Mouse (Mus musculus) lung, embryonic 16.5 days (tissue): ENCODE measurements around the gene Gucy2g. TPM values are rescaled to one million over a fixed set of nuclear protein-coding genes. Genes with fewer than 3 reads are reported as not detected.
A peak's percentile ranks its signal among the peaks of the same experiment; 100 is the strongest.

Experiments
- ATAC-seq: fragments of 200-750 bp; cut with Nextera tagmentation; 2 replicates; pipeline ENCODE4 v1.8.0; 2017; ENCODE audit warnings: low read depth, mild to moderate bottlenecking, moderate library complexity
- H3K27ac ChIP-seq: fragments of 300-500 bp; sonication (generic); 2 replicates; pipeline ENCODE4 v1.5.1; 2014; ENCODE audit warnings: mild to moderate bottlenecking, control low read depth, low read length
- H3K27me3 ChIP-seq: fragments of 300-500 bp; sonication (generic); 2 replicates; pipeline ENCODE4 v1.6.1; 2014; ENCODE audit warnings: low read depth, low read length, mixed read lengths; ENCODE audit not compliant: control insufficient read depth, insufficient read depth
- H3K36me3 ChIP-seq: fragments of 300-500 bp; sonication (generic); 2 replicates; pipeline ENCODE4 v1.6.1; 2014; ENCODE audit warnings: low read length; ENCODE audit not compliant: control insufficient read depth, insufficient read depth
- H3K4me1 ChIP-seq: fragments of 300-500 bp; sonication (generic); replicated peaks from 2 replicates; pipeline ENCODE4 v1.6.1; 2014; ENCODE audit warnings: low read length, mixed read lengths; ENCODE audit not compliant: control insufficient read depth, insufficient read depth
- H3K4me2 ChIP-seq: fragments of 300-500 bp; sonication (generic); 2 replicates; pipeline ENCODE4 v1.6.1; 2014; ENCODE audit warnings: low read depth, low read length, control low read depth
- H3K4me3 ChIP-seq: fragments of 300-500 bp; sonication (generic); 2 replicates; pipeline ENCODE4 v1.5.1; 2014; ENCODE audit warnings: mild to moderate bottlenecking, low read length, control low read depth
- H3K9ac ChIP-seq: fragments of 300-500 bp; sonication (generic); 2 replicates; pipeline ENCODE4 v1.6.1; 2014; ENCODE audit warnings: low read length, control low read depth
- H3K9me3 ChIP-seq: fragments of 300-500 bp; sonication (generic); 2 replicates; pipeline ENCODE4 v1.6.1; 2016; ENCODE audit warnings: low read length; ENCODE audit not compliant: control insufficient read depth
- WGBS: fragments of 180-500 bp; shearing (Covaris S2); extraction: QIAGEN DNeasy Blood & Tissue Kit; methylation state at CpG from one replicate; pipeline ENCODE4 v1.1.7; 2014; 5-methylcytosine and 5-hydroxymethylcytosine counted together
- polyA plus RNA-seq: library from polyadenylated mRNA; unstranded; fragments of >200 nt; fragmentation: Nextera tagmentation; extraction: Ambion mirVana; gene quantifications from 2 replicates; pipeline ENCODE4 v1.2.1, GENCODE M21; 2015

Gene Gucy2g
- polyA plus RNA-seq, 1 experiment from 2014 or later = 0.10 TPM

GRCm38 (mm10) chr19:55253239-55253569 is 12.2 kb upstream of the Gucy2g start:
- Histone ChIP-seq H3K9me3 (no peaks in the 10 kb centered on the region), H3K27ac (peak overlapping the region; percentile 98), H3K4me2 (peak overlapping the region; percentile 93), H3K4me1 (peaks cover 21% of the 10 kb centered on the region), H3K27me3 (no peaks in the 10 kb centered on the region), H3K36me3 (no peaks in the 10 kb centered on the region), H3K9ac (peak overlapping the region; percentile 87), H3K4me3 (peak overlapping the region; percentile 80)
- under 1% methylated on average over 9 of the region's 9 CpGs for WGBS
- peak; percentile 10; the same call in 1 of the 2 replicates for ATAC-seq

- no peak for ATAC-seq
- Histone ChIP-seq H3K9ac (no peak within 1 kb of the TSS), H3K4me3 (no peak within 1 kb of the TSS), H3K27me3 (no peaks in the 10 kb centered on the region), H3K27ac (no peak within 1 kb of the TSS), H3K4me1 (peaks cover 18% of the 10 kb centered on the region), H3K9me3 (no peaks in the 10 kb centered on the region), H3K4me2 (peak within 1 kb of the TSS; percentile 93; the same call in 1 of the 2 replicates), H3K36me3 (no peaks in the 10 kb centered on the region)
- WGBS = 89% methylated on average over 9 of the region's 9 CpGs
Measured at GRCm38 (mm10) chr19:55251383-55252124, 10.5 kb upstream of the Gucy2g start, which contains the start of gene Acsl5. TSS of gene Acsl5 (plus strand) at chr19:55251938.

- Histone ChIP-seq H3K4me3 (no peak overlapping the region), H3K9me3 (no peaks in the 10 kb centered on the region), H3K27ac (no peak overlapping the region), H3K27me3 (no peaks in the 10 kb centered on the region), H3K4me1 (peaks cover 18% of the 10 kb centered on the region), H3K36me3 (no peaks in the 10 kb centered on the region), H3K9ac (no peak overlapping the region), H3K4me2 (no peak overlapping the region)
- ATAC-seq = no peak
- 67% methylated on average over 5 of the region's 5 CpGs for WGBS
Measured at GRCm38 (mm10) chr19:55250451-55250850, 9.4 kb upstream of the Gucy2g start.

GRCm38 (mm10) chr19:55247991-55248520 is 7.0 kb upstream of the Gucy2g start:
- no peaks in the 10 kb centered on the region for H3K36me3 ChIP-seq
- no peaks in the 10 kb centered on the region for H3K9me3 ChIP-seq
- 30% methylated on average over 9 of the region's 9 CpGs for WGBS

GRCm38 (mm10) chr19:55247563-55247962 is 6.5 kb upstream of the Gucy2g start:
- Histone ChIP-seq H3K36me3 (no peaks in the 10 kb centered on the region), H3K4me2 (no peak overlapping the region), H3K27me3 (no peaks in the 10 kb centered on the region), H3K27ac (no peak overlapping the region), H3K4me3 (no peak overlapping the region), H3K9me3 (no peaks in the 10 kb centered on the region), H3K4me1 (peaks cover 16% of the 10 kb centered on the region), H3K9ac (no peak overlapping the region)
- 42% methylated on average over 5 of the region's 5 CpGs for WGBS
- no peak for ATAC-seq

More at GRCm38 (mm10) chr19:55247991-55248520, 7.0 kb upstream of the Gucy2g start:
- peaks cover 19% of the 10 kb centered on the region for H3K4me1 ChIP-seq
- peak overlapping the region; percentile 33; the same call in 1 of the 2 replicates for H3K27ac ChIP-seq
- no peak overlapping the region for H3K9ac ChIP-seq
- H3K4me2 ChIP-seq = no peak overlapping the region
- H3K4me3 ChIP-seq = no peak overlapping the region
- no peaks in the 10 kb centered on the region for H3K27me3 ChIP-seq
- ATAC-seq = no peak

DNA sequence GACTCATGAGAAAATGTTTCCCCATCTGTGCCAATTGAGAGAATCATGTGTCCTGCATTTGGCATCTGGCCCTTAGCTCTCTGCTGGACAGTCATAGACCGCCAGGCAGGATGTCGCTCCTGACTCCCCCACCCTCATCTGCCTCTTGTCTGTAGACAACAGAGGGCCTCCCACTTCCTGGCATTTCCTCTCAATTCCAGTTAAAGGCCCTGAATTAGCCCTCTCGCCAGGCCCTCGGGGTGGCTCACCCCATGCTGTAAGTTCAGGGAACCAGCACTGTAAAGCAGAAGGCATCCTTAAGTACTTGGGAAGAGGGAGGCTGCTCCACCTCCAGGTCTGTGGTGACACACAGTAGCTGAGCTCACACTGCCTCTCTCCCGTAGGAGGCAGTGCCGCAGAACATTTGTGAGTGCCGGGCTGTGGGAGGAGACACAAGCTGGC is 3.8 kb upstream of the Gucy2g start:
- peak overlapping the region; percentile 11; the same call in 1 of the 2 replicates for H3K4me2 ChIP-seq
- ATAC-seq = peak; percentile 92
- no peak overlapping the region for H3K4me3 ChIP-seq
- H3K27me3 ChIP-seq = no peaks in the 10 kb centered on the region
- peak overlapping the region; percentile 55 for H3K9ac ChIP-seq
- 10% methylated on average over 7 of the region's 7 CpGs for WGBS
- H3K36me3 ChIP-seq = no peaks in the 10 kb centered on the region
- H3K4me1 ChIP-seq = peaks cover 16% of the 10 kb centered on the region
- H3K9me3 ChIP-seq = no peaks in the 10 kb centered on the region
- peak overlapping the region; percentile 90 for H3K27ac ChIP-seq

GRCm38 (mm10) chr19:55239766-55240426 is 1.1 kb downstream of the Gucy2g start:
- Histone ChIP-seq H3K27ac (no peak overlapping the region), H3K4me1 (peaks cover 4% of the 10 kb centered on the region), H3K36me3 (no peaks in the 10 kb centered on the region), H3K4me2 (no peak overlapping the region), H3K4me3 (no peak overlapping the region), H3K9me3 (no peaks in the 10 kb centered on the region), H3K27me3 (no peaks in the 10 kb centered on the region), H3K9ac (no peak overlapping the region)
- WGBS = 65% methylated on average over 6 of the region's 6 CpGs
- no peak for ATAC-seq

GRCm38 (mm10) chr19:55236564-55236963 is 4.5 kb downstream of the Gucy2g start:
- Histone ChIP-seq H3K4me3 (no peak overlapping the region), H3K9ac (no peak overlapping the region), H3K9me3 (no peaks in the 10 kb centered on the region), H3K27me3 (no peaks in the 10 kb centered on the region), H3K27ac (no peak overlapping the region), H3K4me2 (no peak overlapping the region), H3K4me1 (peaks cover 4% of the 10 kb centered on the region; the same call in 1 of the 2 replicates), H3K36me3 (no peaks in the 10 kb centered on the region)
- 75% methylated on average over 5 of the region's 5 CpGs for WGBS
- ATAC-seq = no peak

DNA sequence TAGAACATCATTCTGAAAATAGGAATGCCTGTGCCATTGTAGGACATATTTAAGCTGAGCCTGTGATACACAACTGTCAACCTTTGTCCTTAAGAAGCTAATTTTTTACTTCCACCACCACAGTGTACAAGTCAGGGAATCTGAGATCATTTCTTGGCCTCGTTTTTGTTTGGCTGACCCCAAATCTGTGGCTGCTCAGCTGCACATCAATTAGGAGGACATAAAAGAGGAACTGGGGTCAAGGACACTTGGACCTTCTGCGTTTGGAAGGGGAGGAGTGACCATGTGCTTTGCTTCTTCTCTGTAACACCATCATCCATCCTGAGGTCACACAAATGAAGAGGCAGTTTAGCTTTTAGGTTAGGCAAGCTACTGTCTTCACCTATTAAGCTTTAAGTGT is 5.0 kb downstream of the Gucy2g start:
- no peak overlapping the region for H3K27ac ChIP-seq
- peaks cover 4% of the 10 kb centered on the region; the same call in 1 of the 2 replicates for H3K4me1 ChIP-seq
- no peaks in the 10 kb centered on the region for H3K9me3 ChIP-seq
- 15% methylated on average over 2 of the region's 2 CpGs for WGBS
- no peaks in the 10 kb centered on the region for H3K36me3 ChIP-seq
- ATAC-seq = no peak
- H3K9ac ChIP-seq = no peak overlapping the region
- no peak overlapping the region for H3K4me2 ChIP-seq
- no peaks in the 10 kb centered on the region for H3K27me3 ChIP-seq
- H3K4me3 ChIP-seq = no peak overlapping the region
